ENCODE assay signal across 13 mouse cellular contexts in the genomic region with DNA sequence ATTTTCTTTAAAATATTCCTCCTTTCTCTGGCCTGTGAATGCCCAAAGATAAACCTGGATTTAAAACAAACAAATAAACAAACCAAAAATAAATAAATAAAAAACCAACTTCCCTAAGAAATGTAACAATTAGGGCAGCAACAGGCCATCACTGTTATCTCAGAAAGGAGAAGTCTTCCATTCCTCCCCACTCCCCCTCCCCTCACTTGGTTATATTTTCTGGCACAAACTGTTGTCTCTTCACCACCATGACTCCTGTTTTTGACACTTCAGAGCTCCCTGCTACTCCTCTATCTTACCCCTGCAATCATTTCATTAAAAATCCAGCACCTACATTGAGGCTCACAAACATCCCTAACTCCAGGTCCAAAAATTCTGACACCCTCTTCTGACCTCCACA.
"Had no signal": no experiment of that assay in that cellular context is flagged by ENCODE, and none has a peak within 500 bp of the region (broad histone marks: within the 10 kb centered on the region; RNA-seq: fewer than 3 reads in every experiment).

No protein-coding gene starts in this region.

- H3K4me1 ChIP-seq: kidney, embryonic 15.5 days; limb, embryonic 10.5 days; midbrain, embryonic 13.5 days had no signal

- H3K27ac ChIP-seq: kidney, embryonic 15.5 days; limb, embryonic 10.5 days; limb, embryonic 13.5 days; liver, embryonic 13.5 days; midbrain, embryonic 13.5 days had no signal

- ATAC-seq: lung, postnatal 0 days; midbrain, embryonic 13.5 days had no signal

- H3K9me3 ChIP-seq: kidney, embryonic 15.5 days; limb, embryonic 10.5 days; limb, embryonic 13.5 days; liver, embryonic 13.5 days; midbrain, embryonic 13.5 days had no signal

- H3K4me2 ChIP-seq: kidney, embryonic 15.5 days; limb, embryonic 13.5 days; liver, embryonic 13.5 days; lung, embryonic 14.5 days; midbrain, embryonic 13.5 days had no signal

- H3K27me3 ChIP-seq: kidney, embryonic 15.5 days; limb, embryonic 13.5 days; liver, embryonic 13.5 days; midbrain, embryonic 13.5 days had no signal

- H3K4me3 ChIP-seq: kidney, embryonic 15.5 days; limb, embryonic 10.5 days; limb, embryonic 13.5 days; liver, embryonic 13.5 days; midbrain, embryonic 13.5 days had no signal

- H3K9ac ChIP-seq: kidney, embryonic 15.5 days; limb, embryonic 13.5 days; liver, embryonic 13.5 days; lung, embryonic 14.5 days; midbrain, embryonic 13.5 days had no signal

- DNase-seq: kidney, adult 11 months; kidney, adult 8-10 months; kidney, postnatal 10 days; kidney, postnatal 36 days; liver; liver, embryonic 13.5 days; thymus, postnatal 36 days had no signal
